1 mouse cellular context compared by ENCODE assay signal in genomic region chr11:59083125-59083524, GRCm38 (mm10).
A peak's percentile ranks its signal among the peaks of the same experiment; 100 is the strongest.
TF ChIP-seq lines count a peak whose summit lies in the region.

No protein-coding gene starts in this region.

TF ChIP-seq in MEL, 35 proteins besides CTCF, POLR2A, EP300 and RAD21 (continued from another document):
- no peak for TF ChIP-seq KAT2A (conservative IDR thresholded peaks at IDR 0.05; ENCODE audit: low read depth, low read length)
- no peak for TF ChIP-seq HCFC1 (IDR thresholded peaks at IDR 0.05; ENCODE audit: low read depth, low read length)
- 0 out of 2 replicates have a peak, but pooled peaks have one; percentile 29 for TF ChIP-seq MYC (IDR thresholded peaks at IDR 0.05; ENCODE audit: low read depth, low read length)
- TF ChIP-seq TAL1 (IDR thresholded peaks at IDR 0.05; ENCODE audit: low read length) = 0 out of 2 replicates have a peak, but pooled peaks have one; percentile 8
